Mouse (Mus musculus) midbrain, embryonic 11.5 days (tissue): ENCODE results near the gene Rnf135. TPM values are rescaled to one million over a fixed set of nuclear protein-coding genes. Genes with fewer than 3 reads are reported as not detected.
"Not testable (repeated sequence)": the region's sequence is repeated elsewhere in the genome, so short reads cannot be mapped to it uniquely, and the experiment has no call there.

ENCODE experiments used
- ATAC-seq: fragments of 200-750 bp; cut with Nextera tagmentation; 2 replicates; pipeline ENCODE4 v1.8.0; 2017; ENCODE audit warnings: moderate TSS enrichment, moderate library complexity; ENCODE audit not compliant: low FRiP score
- DNase-seq: peaks from one replicate; pipeline ENCODE4 v3.0.0; 2015; ENCODE audit warnings: low spot score; ENCODE audit errors: missing footprints
- H3K27ac ChIP-seq: fragments of 300-500 bp; sonication (generic); 2 replicates; pipeline ENCODE4 v1.5.1; 2014; ENCODE audit warnings: low read depth, low read length
- H3K27me3 ChIP-seq: fragments of 300-500 bp; sonication (generic); 2 replicates; pipeline ENCODE4 v1.6.1; 2014; ENCODE audit warnings: mild to moderate bottlenecking, low read length, moderate library complexity, mixed read lengths; ENCODE audit not compliant: control insufficient read depth, insufficient read depth
- H3K36me3 ChIP-seq: fragments of 300-500 bp; sonication (generic); 2 replicates; pipeline ENCODE4 v1.6.1; 2014; ENCODE audit warnings: mild to moderate bottlenecking, low read length, moderate library complexity, mixed read lengths; ENCODE audit not compliant: control insufficient read depth, insufficient read depth
- H3K4me1 ChIP-seq: fragments of 300-500 bp; sonication (generic); 2 replicates; pipeline ENCODE4 v1.6.1; 2014; ENCODE audit warnings: low read length; ENCODE audit not compliant: control insufficient read depth, insufficient read depth
- H3K4me2 ChIP-seq: fragments of 300-500 bp; sonication (generic); 2 replicates; pipeline ENCODE4 v1.6.1; 2014; ENCODE audit warnings: mild to moderate bottlenecking, moderate library complexity
- H3K4me3 ChIP-seq: fragments of 300-500 bp; sonication (generic); 2 replicates; pipeline ENCODE4 v1.5.1; 2014; ENCODE audit warnings: low read depth, low read length
- H3K9ac ChIP-seq: fragments of 300-500 bp; sonication (generic); 2 replicates; pipeline ENCODE4 v1.6.1; 2014; ENCODE audit warnings: low read length
- H3K9me3 ChIP-seq: fragments of 300-500 bp; sonication (generic); 2 replicates; pipeline ENCODE4 v1.6.1; 2016; ENCODE audit warnings: low read length; ENCODE audit not compliant: control insufficient read depth
- WGBS: fragments of 180-500 bp; shearing (Covaris S2); extraction: QIAGEN DNeasy Blood & Tissue Kit; methylation state at CpG from one replicate; pipeline ENCODE4 v1.1.7; 2014; 5-methylcytosine and 5-hydroxymethylcytosine counted together
- polyA plus RNA-seq: library from polyadenylated mRNA; unstranded; fragments of >200 nt; fragmentation: Nextera tagmentation; extraction: Ambion mirVana; gene quantifications from 2 replicates; pipeline ENCODE4 v1.2.1, GENCODE M21; 2014

Gene Rnf135
- polyA plus RNA-seq, 1 experiment from 2014 or later, result 2.1 TPM

DNA sequence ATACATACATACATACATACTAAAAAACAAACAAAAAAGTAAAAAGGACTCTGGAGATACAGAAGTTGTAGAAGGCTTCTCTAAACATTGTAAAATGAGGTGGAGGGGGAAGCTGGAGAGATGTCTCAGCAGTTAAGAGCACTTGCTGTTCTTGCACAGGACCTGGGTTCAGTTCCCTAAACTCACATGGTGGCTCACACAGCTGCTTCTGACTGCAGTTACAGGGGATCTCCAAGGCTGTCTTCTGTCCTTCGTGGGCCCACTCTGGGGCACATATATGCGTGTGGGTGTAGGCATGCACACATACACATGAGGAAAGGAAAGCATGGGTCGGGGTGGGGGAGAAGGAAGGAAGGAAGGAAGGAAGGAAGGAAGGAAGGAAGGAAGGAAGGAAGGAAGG lies 14.0 kb upstream of the Rnf135 start:
- Histone ChIP-seq H3K27ac (no peak overlapping the region), H3K4me1 (no peaks in the 10 kb centered on the region), H3K9me3 (no peaks in the 10 kb centered on the region), H3K4me2 (no peak overlapping the region), H3K27me3 (no peaks in the 10 kb centered on the region), H3K36me3 (no peaks in the 10 kb centered on the region), H3K4me3 (no peak overlapping the region), H3K9ac (no peak overlapping the region)
- DNase-seq (no peak), ATAC-seq (no peak)
- WGBS, result 86% methylated on average over 3 of the region's 3 CpGs

DNA sequence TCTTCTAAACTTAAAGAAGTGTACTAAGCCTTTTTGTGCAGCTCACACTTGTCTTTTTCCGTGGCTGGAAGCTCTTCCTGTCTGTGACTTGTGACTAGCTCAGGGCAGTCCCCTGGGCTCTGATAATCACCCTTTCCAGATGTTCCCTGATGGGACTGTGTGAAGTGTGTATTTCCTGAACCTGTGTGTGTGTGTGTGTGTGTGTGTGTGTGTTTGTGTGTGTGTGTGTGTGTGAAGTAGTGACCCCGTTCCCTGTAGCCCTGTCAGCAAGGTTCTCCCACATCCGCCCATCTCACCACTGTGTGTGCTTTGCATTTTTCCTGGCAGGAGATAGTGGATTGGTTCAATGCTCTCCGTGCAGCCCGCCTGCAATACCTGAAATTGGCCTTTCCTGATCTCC lies 13.3 kb upstream of the Rnf135 start:
- Histone ChIP-seq H3K27ac (no peak overlapping the region), H3K9me3 (no peaks in the 10 kb centered on the region), H3K4me3 (no peak overlapping the region), H3K4me2 (no peak overlapping the region), H3K27me3 (no peaks in the 10 kb centered on the region), H3K36me3 (no peaks in the 10 kb centered on the region), H3K9ac (no peak overlapping the region), H3K4me1 (no peaks in the 10 kb centered on the region)
- no peak for ATAC-seq
- DNase-seq, result no peak
- WGBS, result 80% methylated on average over 5 of the region's 5 CpGs

DNA sequence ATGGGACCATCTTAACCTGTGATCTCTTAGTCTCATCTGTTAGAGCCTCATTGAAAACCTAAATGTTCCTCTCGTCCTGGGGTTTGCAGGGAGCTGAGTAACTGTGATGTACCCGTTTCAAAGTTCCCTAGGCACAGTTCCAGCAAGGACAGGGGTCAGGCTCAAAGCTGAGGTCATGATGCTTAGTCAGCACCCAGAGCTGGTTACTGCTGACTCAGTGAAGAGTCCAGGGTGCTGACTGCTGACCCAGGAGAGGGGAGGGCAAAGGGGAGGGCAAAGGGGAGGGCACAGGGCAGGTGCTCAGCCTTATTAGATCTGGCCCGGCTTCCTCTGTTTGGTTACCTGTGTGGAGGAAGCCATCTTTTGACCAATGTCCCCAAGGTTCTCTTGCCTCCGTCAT lies 11.8 kb upstream of the Rnf135 start:
- no peak overlapping the region for H3K27ac ChIP-seq
- H3K27me3 ChIP-seq, result no peaks in the 10 kb centered on the region
- ATAC-seq, result no peak
- DNase-seq, result no peak
- H3K4me2 ChIP-seq, result no peak overlapping the region
- no peak overlapping the region for H3K9ac ChIP-seq
- no peaks in the 10 kb centered on the region for H3K9me3 ChIP-seq
- no peaks in the 10 kb centered on the region for H3K4me1 ChIP-seq
- 66% methylated on average over 4 of the region's 4 CpGs for WGBS
- no peaks in the 10 kb centered on the region for H3K36me3 ChIP-seq
- no peak overlapping the region for H3K4me3 ChIP-seq

DNA sequence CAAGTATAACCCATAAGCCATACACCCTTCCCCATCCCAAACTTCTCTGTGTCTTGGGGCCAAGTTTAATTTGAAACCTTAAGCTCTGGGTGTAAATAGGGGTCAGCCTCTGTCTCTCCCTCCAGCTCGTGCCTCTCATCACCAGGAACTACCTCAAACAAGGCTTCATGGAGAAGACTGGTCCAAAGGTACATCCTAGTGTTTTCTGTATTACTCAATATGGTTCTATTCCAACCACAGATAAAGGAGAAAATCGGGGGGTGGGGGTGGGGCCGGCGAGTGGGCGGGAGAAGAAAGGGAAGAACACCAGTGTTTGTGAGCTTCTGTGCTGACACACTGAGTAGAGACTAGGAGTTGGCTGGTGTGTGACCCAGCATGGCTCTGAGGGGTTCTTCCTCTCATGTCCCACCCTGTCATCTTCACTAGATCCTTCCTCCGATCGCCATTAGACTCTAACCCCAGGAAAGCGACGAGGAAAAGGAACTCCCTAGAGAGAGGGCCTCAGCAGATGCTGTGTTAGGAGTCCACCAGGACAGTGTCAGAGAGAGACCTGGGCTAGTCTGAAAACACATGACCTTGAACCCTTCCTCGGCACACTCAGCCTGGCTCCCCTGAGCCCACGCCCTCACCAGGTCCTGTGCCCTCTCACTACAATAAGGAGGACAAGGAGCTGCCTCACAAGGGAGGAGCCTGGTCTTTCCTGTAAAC lies 9.5 kb upstream of the Rnf135 start:
- ATAC-seq (no peak), DNase-seq (no peak)
- Histone ChIP-seq H3K36me3 (no peaks in the 10 kb centered on the region), H3K9me3 (no peaks in the 10 kb centered on the region), H3K27ac (no peak overlapping the region), H3K4me3 (no peak overlapping the region), H3K4me2 (no peak overlapping the region), H3K27me3 (no peaks in the 10 kb centered on the region), H3K9ac (no peak overlapping the region), H3K4me1 (no peaks in the 10 kb centered on the region)
- WGBS, result 83% methylated on average over 11 of the region's 11 CpGs

DNA sequence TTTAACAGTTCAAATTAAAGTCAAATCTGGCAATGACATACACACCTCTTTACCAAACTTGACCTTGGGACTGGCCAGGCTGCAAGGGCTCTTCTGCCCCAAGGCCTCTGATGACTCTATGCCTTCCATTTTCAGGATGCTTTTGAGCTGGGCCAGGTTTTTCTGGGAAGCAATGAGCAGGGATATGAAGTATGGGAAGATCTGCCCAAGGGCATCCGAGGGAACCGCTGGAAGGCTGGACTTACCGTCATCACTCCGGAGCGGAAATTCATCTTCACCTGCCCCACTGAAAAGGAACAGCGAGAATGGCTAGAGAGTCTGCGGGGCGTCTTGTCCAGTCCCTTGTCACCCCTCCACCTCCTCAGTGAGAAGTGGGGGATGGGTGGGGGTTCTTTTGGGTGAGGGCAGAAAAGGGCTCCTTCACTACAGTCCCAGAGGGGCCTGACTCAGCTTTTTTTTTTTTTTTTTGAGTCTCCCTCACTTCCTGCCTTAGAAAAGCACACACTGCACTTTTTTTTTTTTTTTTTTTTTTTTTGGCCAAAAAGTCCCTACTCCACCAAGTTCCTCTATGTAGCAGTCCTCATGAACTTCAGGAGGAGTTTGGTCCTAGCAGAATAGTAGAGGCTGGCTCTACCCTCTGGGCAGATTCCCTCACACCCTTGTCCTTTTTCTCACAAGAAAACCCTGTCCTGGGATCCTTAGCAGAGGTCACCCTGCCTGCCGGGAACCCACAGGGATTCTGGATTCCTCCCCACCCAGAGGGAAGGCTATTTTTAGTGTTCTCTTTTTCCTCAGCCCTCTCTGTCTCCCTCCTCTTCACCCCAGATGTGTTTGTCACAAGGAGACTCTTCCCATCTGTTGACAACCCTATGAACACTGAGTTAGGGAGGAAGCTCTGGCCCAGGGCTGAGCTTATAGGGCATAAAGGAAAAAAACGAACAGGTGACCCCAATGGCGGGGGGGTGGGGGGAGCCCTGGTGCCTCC lies 6.4 kb upstream of the Rnf135 start:
- no peak overlapping the region for H3K27ac ChIP-seq

DNA sequence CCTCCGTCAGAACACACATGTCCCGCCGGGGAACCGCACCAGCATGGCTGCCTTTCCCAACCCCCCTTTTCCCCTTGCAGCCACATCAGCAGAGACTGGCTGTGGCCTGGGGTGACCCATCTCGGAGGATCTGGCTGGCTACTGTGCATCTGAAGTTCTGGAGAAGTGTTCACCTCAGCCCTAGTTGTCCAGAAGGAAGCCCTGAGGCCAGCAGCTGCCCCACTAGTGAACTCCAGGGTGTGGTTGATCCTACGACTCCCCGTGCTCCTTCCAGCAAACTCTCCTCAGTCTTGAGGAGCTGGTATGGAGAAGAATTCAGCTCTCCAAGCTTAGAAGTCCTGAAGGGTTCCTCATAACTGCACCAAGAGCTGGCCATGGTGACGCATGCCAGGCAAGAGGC lies 5.3 kb upstream of the Rnf135 start:
- Histone ChIP-seq H3K9me3 (no peaks in the 10 kb centered on the region), H3K4me2 (no peak overlapping the region), H3K27me3 (no peaks in the 10 kb centered on the region), H3K27ac (no peak overlapping the region), H3K36me3 (no peaks in the 10 kb centered on the region), H3K9ac (no peak overlapping the region), H3K4me3 (no peak overlapping the region), H3K4me1 (no peaks in the 10 kb centered on the region)
- ATAC-seq (no peak), DNase-seq (no peak)
- 89% methylated on average over 8 of the region's 8 CpGs for WGBS

More for the DNA sequence above, 6.4 kb upstream of the Rnf135 start:
- WGBS, result 75% methylated on average over 11 of the region's 11 CpGs
- Histone ChIP-seq H3K9ac (no peak overlapping the region), H3K4me2 (no peak overlapping the region), H3K4me1 (no peaks in the 10 kb centered on the region), H3K4me3 (no peak overlapping the region), H3K9me3 (no peaks in the 10 kb centered on the region), H3K27me3 (no peaks in the 10 kb centered on the region), H3K36me3 (no peaks in the 10 kb centered on the region)
- no peak for ATAC-seq
- DNase-seq, result no peak

DNA sequence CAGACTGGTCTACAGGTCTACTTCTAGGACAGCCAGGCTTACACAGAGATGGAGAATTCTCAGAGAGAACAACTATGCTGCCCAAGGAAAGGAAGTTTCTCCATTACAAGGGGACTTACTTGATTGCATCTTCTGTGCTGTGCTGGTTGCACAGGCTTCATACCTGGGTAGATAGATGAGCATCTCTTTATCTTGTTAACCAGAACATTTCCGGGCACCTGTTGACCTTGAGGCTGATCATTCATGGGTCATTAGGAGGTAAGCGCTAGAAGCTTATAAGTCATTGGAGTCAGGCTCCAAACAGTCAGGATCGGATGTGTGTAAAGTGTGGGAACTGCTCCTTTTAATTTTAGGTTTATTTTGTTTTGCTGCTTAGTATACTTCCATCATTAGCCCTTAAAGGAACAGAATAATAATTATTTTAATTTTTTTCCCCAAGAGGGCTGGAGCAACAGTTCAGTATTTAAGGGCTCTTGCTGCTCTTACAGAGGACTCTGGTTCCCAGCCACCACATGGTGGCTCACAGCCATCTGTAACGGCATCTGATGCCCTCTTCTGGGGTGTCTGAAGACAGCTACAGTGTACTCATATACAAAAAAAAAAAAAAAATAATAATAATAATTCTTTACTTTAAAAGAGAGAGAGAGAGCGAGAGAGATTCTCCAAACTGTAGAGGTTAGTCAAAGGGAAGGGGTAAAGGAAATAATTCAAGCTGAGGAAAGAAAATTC lies 2.5 kb upstream of the Rnf135 start:
- Histone ChIP-seq H3K36me3 (no peaks in the 10 kb centered on the region), H3K4me2 (no peak overlapping the region), H3K27me3 (no peaks in the 10 kb centered on the region), H3K9ac (no peak overlapping the region), H3K9me3 (no peaks in the 10 kb centered on the region), H3K4me1 (no peaks in the 10 kb centered on the region), H3K4me3 (no peak overlapping the region), H3K27ac (no peak overlapping the region)
- no peak for DNase-seq
- no peak for ATAC-seq
- 79% methylated on average over 5 of the region's 5 CpGs for WGBS

DNA sequence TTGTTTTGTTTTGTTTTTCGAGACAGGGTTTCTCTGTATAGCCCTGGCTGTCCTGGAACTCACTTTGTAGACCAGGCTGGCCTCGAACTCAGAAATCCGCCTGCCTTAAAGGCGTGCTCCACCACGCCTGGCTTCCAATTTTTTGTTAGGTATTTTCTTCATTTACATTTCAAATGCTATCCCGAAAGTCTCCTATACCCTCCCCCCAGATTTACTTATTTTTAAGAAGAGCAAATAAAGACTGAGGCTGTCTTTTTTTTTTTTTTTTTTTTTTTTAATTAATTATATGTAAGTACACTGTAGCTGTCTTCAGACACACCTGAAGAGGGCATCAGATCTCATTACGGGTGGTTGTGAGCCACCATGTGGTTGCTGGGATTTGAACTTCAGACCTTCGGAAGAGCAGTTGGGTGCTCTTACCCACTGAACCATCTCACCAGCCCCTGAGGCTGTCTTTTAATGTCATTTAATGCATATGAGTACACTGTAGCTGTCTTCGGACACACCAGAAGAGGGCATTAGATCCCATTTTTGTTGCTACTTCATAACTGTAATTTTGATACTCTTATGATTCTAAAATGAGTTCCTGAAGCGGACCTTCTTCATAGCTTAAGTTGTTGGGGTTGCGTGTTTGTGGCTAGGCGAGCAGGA lies 472 bp upstream of the Rnf135 start:
- peak overlapping the region; percentile 58 for H3K9ac ChIP-seq
- H3K36me3 ChIP-seq, H3K4me1 ChIP-seq, ATAC-seq, H3K9me3 ChIP-seq, DNase-seq, H3K27me3 ChIP-seq, H3K27ac ChIP-seq: not testable (repeated sequence)
- H3K4me2 ChIP-seq, result peak overlapping the region; percentile 62
- H3K4me3 ChIP-seq, result peak overlapping the region; percentile 40
- 52% methylated on average over 11 of the region's 12 CpGs for WGBS
